Mouse (Mus musculus) ES-Bruce4 (cell line): ENCODE measurements around the gene Ank2.

Experiments used
- CTCF ChIP-seq: IDR thresholded peaks from one replicate; pipeline ENCODE4 v1.8.1; 2011; ENCODE audit warnings: low read depth, low read length
- EP300 ChIP-seq: IDR thresholded peaks from 2 replicates; pipeline ENCODE4 v1.6.1; 2011; ENCODE audit warnings: low read depth, low read length; ENCODE audit not compliant: insufficient read depth
- POLR2A ChIP-seq: IDR thresholded peaks from one replicate; pipeline ENCODE4 v1.8.1; 2011; ENCODE audit warnings: low read length; ENCODE audit not compliant: insufficient read depth

DNA sequence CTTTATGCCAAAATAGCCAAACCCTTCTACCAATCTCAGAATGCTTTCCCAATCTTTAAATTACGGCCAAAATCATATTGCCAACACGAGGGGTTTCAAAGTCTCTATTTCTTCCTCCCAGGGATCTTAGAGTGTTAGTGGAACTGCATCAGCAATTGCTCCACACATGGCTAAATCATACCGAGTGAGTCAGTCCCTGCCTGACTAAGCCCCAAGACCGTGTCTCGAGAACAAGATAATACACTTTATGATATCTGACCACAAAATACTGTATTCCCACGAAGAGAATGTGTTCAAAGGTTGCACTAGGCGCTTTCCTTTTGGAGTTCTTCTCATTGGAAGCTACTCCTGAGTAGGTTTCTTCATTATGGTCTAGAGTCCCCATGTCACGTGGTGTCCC, 178.8 kb downstream of the Ank2 start:
- TF ChIP-seq CTCF, result no peak
- TF ChIP-seq POLR2A, result no peak
- no peak for TF ChIP-seq EP300
